Mouse (Mus musculus) cerebellum, adult 2 months (tissue): Measurements from ENCODE around the gene Cacnb4.

Experiments
- CTCF ChIP-seq: fragments of 200-500 bp; IDR thresholded peaks from 2 replicates; pipeline ENCODE4 v1.5.1; 2011; ENCODE audit warnings: low read depth, mild to moderate bottlenecking, control low read depth, low read length, moderate library complexity, borderline replicate concordance; ENCODE audit not compliant: insufficient read depth
- POLR2A ChIP-seq: fragments of 200-500 bp; IDR thresholded peaks from 2 replicates; pipeline ENCODE4 v1.6.1; 2011; ENCODE audit warnings: low read length, control low read depth, borderline replicate concordance; ENCODE audit not compliant: insufficient read depth

DNA sequence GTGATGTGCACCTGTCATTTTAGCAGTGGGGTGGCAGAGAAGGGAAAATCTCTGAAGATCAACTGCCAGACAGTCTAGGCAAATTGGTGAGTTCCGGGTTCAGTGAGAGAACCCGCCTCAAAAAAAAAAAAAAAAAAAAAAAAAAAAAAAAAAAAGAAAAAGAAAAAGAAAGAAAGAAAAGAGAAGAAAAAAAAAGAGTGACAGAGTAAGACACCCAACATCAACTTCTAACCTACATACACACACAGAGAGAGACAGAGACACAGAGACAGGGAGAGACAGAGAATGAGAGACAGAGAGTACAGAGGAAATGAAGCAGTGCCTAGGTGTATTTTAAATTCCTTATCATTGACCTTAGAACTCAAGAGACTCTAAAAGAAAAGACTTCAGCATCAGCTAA is 146.1 kb downstream of the Cacnb4 start:
- TF ChIP-seq CTCF, result no peak
- TF ChIP-seq POLR2A, result no peak
